Mouse (Mus musculus): ENCODE measurements around the gene Gm20538. TPM values are rescaled to one million over a fixed set of nuclear protein-coding genes. Genes with fewer than 3 reads are reported as not detected.

The Gm20538 gene
- polyA plus RNA-seq, 1 experiment from 2014 or later = not detected

- no peak overlapping the region for H3K4me3 ChIP-seq
- H3K9me3 ChIP-seq (replicated peaks) = no peaks in the 10 kb centered on the region
- peaks cover 16% of the 10 kb centered on the region for H3K27me3 ChIP-seq (ENCODE audit: low read depth, poor library complexity, severe bottlenecking)
- H3K4me1 ChIP-seq = peaks cover 10% of the 10 kb centered on the region; the same call in 1 of the 2 replicates
- no peaks in the 10 kb centered on the region for H3K36me3 ChIP-seq
- no peak for DNase-seq (ENCODE audit: low spot score)
- no peak overlapping the region for H3K27ac ChIP-seq
- 55% methylated on average over 6 of the region's 6 CpGs for WGBS
Observed at GRCm38 (mm10) chr19:44498936-44499335, 53.7 kb downstream of the Gm20538 start.

- Histone ChIP-seq H3K9me3 (replicated peaks) (no peaks in the 10 kb centered on the region), H3K36me3 (no peaks in the 10 kb centered on the region), H3K4me3 (no peak overlapping the region), H3K27me3 (ENCODE audit: low read depth, poor library complexity, severe bottlenecking) (peaks cover 23% of the 10 kb centered on the region), H3K27ac (no peak overlapping the region), H3K4me1 (peaks cover 10% of the 10 kb centered on the region; the same call in 1 of the 2 replicates)
- DNase-seq (ENCODE audit: low spot score) = no peak
- 86% methylated on average over 10 of the region's 10 CpGs for WGBS
Observed at GRCm38 (mm10) chr19:44496941-44497340, 55.7 kb downstream of the Gm20538 start.

- H3K4me1 ChIP-seq = peaks cover 10% of the 10 kb centered on the region; the same call in 1 of the 2 replicates
- H3K27ac ChIP-seq = no peak overlapping the region
- 57% methylated on average over 8 of the region's 8 CpGs for WGBS
- no peaks in the 10 kb centered on the region for H3K36me3 ChIP-seq
- H3K4me3 ChIP-seq = no peak overlapping the region
- no peaks in the 10 kb centered on the region for H3K9me3 ChIP-seq (replicated peaks)
- DNase-seq (ENCODE audit: low spot score) = no peak
- H3K27me3 ChIP-seq (ENCODE audit: low read depth, poor library complexity, severe bottlenecking) = peaks cover 28% of the 10 kb centered on the region
Observed at GRCm38 (mm10) chr19:44496511-44496910, 56.1 kb downstream of the Gm20538 start.

Other genes starting within 250 kb of the Gm20538 start
- 0.08 and 0.11 TPM in 2 replicates for gene Scd4, start 219.7 kb downstream of the Gm20538 start, polyA plus RNA-seq (2016; fragmentation: Nextera tagmentation; extraction: Ambion mirVana)
- 15.9 and 16.6 TPM in 2 replicates for gene Scd1, start 145.0 kb downstream of the Gm20538 start, polyA plus RNA-seq (2016; fragmentation: Nextera tagmentation; extraction: Ambion mirVana)
- gene Wnt8b, start 59.4 kb downstream of the Gm20538 start, polyA plus RNA-seq (2016; fragmentation: Nextera tagmentation; extraction: Ambion mirVana) = not detected in 2 replicates
- 0.44 and 1.1 TPM in 2 replicates for gene Sec31b, start 7.0 kb downstream of the Gm20538 start, polyA plus RNA-seq (2016; fragmentation: Nextera tagmentation; extraction: Ambion mirVana)
- gene Ndufb8, start 2.6 kb upstream of the Gm20538 start, polyA plus RNA-seq (2016; fragmentation: Nextera tagmentation; extraction: Ambion mirVana) = 664 and 683 TPM in 2 replicates
- 51.2 and 54.6 TPM in 2 replicates for gene Hif1an, start 10.0 kb upstream of the Gm20538 start, polyA plus RNA-seq (2016; fragmentation: Nextera tagmentation; extraction: Ambion mirVana)
- gene Pax2, start 203.2 kb upstream of the Gm20538 start, polyA plus RNA-seq (2016; fragmentation: Nextera tagmentation; extraction: Ambion mirVana) = 0.05 and 0.20 TPM in 2 replicates